13 mouse cellular contexts compared by ENCODE assay signal in the genomic region with DNA sequence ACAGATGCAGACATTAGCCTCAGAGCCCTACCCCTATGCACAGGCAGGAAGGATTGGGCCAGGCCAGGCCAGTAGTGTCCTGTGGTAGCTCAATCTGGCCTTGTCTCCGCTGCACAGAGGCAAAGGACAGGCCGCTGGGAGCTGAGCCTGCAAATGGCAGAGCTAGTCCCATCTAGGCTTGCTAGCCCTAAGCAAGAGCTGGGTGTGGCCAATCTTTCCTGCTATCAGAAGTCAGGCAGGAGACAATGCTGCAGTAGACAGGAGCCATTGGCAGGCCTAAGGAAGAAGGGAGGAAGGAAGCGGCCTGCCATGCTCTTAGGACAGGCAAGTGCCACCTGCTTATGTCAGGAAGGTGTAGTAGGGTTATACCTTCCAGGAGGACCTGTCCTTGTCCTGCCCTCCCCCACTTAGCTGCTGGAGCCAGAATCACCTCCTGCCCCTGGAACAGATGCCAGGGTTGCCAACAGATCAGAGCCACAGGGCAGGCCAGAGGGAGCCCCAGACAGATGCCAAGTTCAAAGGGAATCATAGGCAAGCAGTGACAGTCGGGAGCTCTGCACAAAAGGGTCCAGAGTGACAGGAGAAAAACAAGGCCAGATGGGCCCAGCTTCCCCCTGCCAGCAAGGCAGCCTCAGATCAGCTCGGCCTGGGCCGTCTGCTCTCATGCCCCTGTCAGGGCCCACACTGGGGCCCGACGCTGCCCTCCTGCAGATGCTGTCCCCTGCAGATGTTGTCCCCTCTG. TPM values are rescaled to one million over a fixed set of nuclear protein-coding genes. Genes with fewer than 3 reads are reported as not detected.
DNase-seq lines count a peak whose midpoint lies in the region; ATAC-seq lines count a peak whose summit lies in the region.
"Had no signal": no experiment of that assay in that cellular context is flagged by ENCODE, and none has a peak within 500 bp of the region (broad histone marks: within the 10 kb centered on the region; RNA-seq: fewer than 3 reads in every experiment).

No protein-coding gene starts in this region.

- no peaks in the 10 kb centered on the region for H3K27me3 ChIP-seq in neural tube, embryonic 11.5 days (ENCODE audit: control insufficient read depth, insufficient read depth, low read length)
- H3K27me3 ChIP-seq in hindbrain, embryonic 10.5 days (ENCODE audit: insufficient read depth, poor library complexity, severe bottlenecking): peaks cover 21% of the 10 kb centered on the region
- H3K27me3 ChIP-seq in midbrain, embryonic 11.5 days (ENCODE audit: control insufficient read depth, insufficient read depth, low read length): no peaks in the 10 kb centered on the region

- WGBS in neural tube, embryonic 11.5 days: 57% methylated on average over 8 of the region's 8 CpGs
- 67% methylated on average over 8 of the region's 8 CpGs for WGBS in hindbrain, embryonic 10.5 days
- WGBS in midbrain, embryonic 11.5 days: 71% methylated on average over 8 of the region's 8 CpGs

- H3K9me3 ChIP-seq in neural tube, embryonic 11.5 days (ENCODE audit: control insufficient read depth, low read length): no peaks in the 10 kb centered on the region
- H3K9me3 ChIP-seq in hindbrain, embryonic 10.5 days: no peaks in the 10 kb centered on the region
- H3K9me3 ChIP-seq in midbrain, embryonic 11.5 days (ENCODE audit: control insufficient read depth, low read length): no peaks in the 10 kb centered on the region

- H3K4me2 ChIP-seq in neural tube, embryonic 11.5 days (ENCODE audit: low read depth): no peak overlapping the region
- H3K4me2 ChIP-seq in midbrain, embryonic 11.5 days: no peak overlapping the region
- H3K4me2 ChIP-seq: lung, embryonic 14.5 days had no signal

- intact Hi-C loops in gastrocnemius, postnatal 36 days (cut with DNase I): no loop called here
- intact Hi-C loops in left cerebral cortex, postnatal 10 days (cut with DNase I): no loop called here

- no peak for ATAC-seq in neural tube, embryonic 11.5 days (ENCODE audit: insufficient read depth, low FRiP score, low TSS enrichment)
- peak; percentile 42 for ATAC-seq in midbrain, embryonic 11.5 days (ENCODE audit: low FRiP score)

- no peak overlapping the region for H3K9ac ChIP-seq in neural tube, embryonic 11.5 days (ENCODE audit: low read length)
- H3K9ac ChIP-seq in midbrain, embryonic 11.5 days (ENCODE audit: low read length): no peak overlapping the region
- H3K9ac ChIP-seq: lung, embryonic 14.5 days had no signal

- DNase-seq in neural tube, embryonic 11.5 days (ENCODE audit: low spot score): no peak
- no peak for DNase-seq in neural tube, embryonic 10.5 days (ENCODE audit: extremely low spot score, low spot score)
- peak; percentile 44 for DNase-seq in hindbrain, embryonic 10.5 days (ENCODE audit: low spot score)
- no peak for DNase-seq in midbrain, embryonic 11.5 days (ENCODE audit: low spot score, missing footprints)
- no peak for DNase-seq in kidney, postnatal 4 days
- DNase-seq in embryo, embryonic 11 days: no peak
- no peak for DNase-seq in gastrocnemius, postnatal 36 days
- DNase-seq in left cerebral cortex, postnatal 10 days (ENCODE audit: extremely low spot score in 1 of 2, low spot score in 2 of 2): no peak
- DNase-seq: adrenal gland, postnatal 25 days; heart, adult 2 months; lung, embryonic 14.5 days had no signal

- H3K4me1 ChIP-seq in neural tube, embryonic 11.5 days (ENCODE audit: control insufficient read depth, insufficient read depth, low read length): no peaks in the 10 kb centered on the region
- H3K4me1 ChIP-seq in hindbrain, embryonic 10.5 days (replicated peaks): peaks cover 53% of the 10 kb centered on the region
- peaks cover 2% of the 10 kb centered on the region; the same call in 1 of the 2 replicates for H3K4me1 ChIP-seq in midbrain, embryonic 11.5 days (ENCODE audit: control insufficient read depth, insufficient read depth, low read length)

- H3K36me3 ChIP-seq in neural tube, embryonic 11.5 days (ENCODE audit: control insufficient read depth, insufficient read depth, low read length): no peaks in the 10 kb centered on the region
- no peaks in the 10 kb centered on the region for H3K36me3 ChIP-seq in hindbrain, embryonic 10.5 days
- no peaks in the 10 kb centered on the region for H3K36me3 ChIP-seq in midbrain, embryonic 11.5 days (ENCODE audit: control insufficient read depth, insufficient read depth, low read length)

- H3K27ac ChIP-seq in neural tube, embryonic 11.5 days (ENCODE audit: low read depth, low read length): peak overlapping the region; percentile 5; the same call in 1 of the 2 replicates
- peak overlapping the region; percentile 82 for H3K27ac ChIP-seq in hindbrain, embryonic 10.5 days
- peak overlapping the region; percentile 32 for H3K27ac ChIP-seq in midbrain, embryonic 11.5 days (ENCODE audit: low read depth, low read length)
- H3K27ac ChIP-seq: heart, adult 2 months had no signal

- H3K4me3 ChIP-seq in neural tube, embryonic 11.5 days (ENCODE audit: low read depth, low read length): no peak overlapping the region
- no peak overlapping the region for H3K4me3 ChIP-seq in hindbrain, embryonic 10.5 days
- no peak overlapping the region for H3K4me3 ChIP-seq in midbrain, embryonic 11.5 days (ENCODE audit: low read depth, low read length)
- H3K4me3 ChIP-seq: heart, adult 2 months had no signal

RNA-seq across cellular contexts. Expression of gene Igsf21, which starts 59.0 kb away (rescaled TPM):
- 12.4 and 12.9 TPM in 2 replicates for polyA plus RNA-seq in neural tube, embryonic 11.5 days (2014; fragmentation: Nextera tagmentation; extraction: Ambion mirVana)
- polyA plus RNA-seq in hindbrain, embryonic 10.5 days (2016; fragmentation: Nextera tagmentation; extraction: Ambion mirVana): 6.7 and 13.8 TPM in 2 replicates
- polyA plus RNA-seq in midbrain, embryonic 11.5 days (2014; fragmentation: Nextera tagmentation; extraction: Ambion mirVana): 15.2 and 16.5 TPM in 2 replicates
- under 1 TPM in 1 of 2 experiments, not detected in 1; 0.18 TPM for total RNA-seq in gastrocnemius, postnatal 36 days (2021)
- 100 to 1,000 TPM; 147 to 158 TPM for total RNA-seq in left cerebral cortex, postnatal 10 days (2021)
- total RNA-seq: common myeloid progenitor, adult 5-6 weeks; monocyte, adult 5-6 weeks had no signal
- polyA plus RNA-seq: lung, embryonic 14.5 days had no signal

Comparison
In these comparisons a context has a peak if more than half of its experiments do, and no peak if none do; other contexts are left out.
1. H3K27ac ChIP-seq: peak in every context shown above with its lines; median percentile 82 in hindbrain, embryonic 10.5 days; 32 in midbrain, embryonic 11.5 days; 5 in neural tube, embryonic 11.5 days.